Mouse (Mus musculus) MEL (cell line): ENCODE measurements at regions not wholly inside any gene's neighbourhood (a gene's known extent, or its start where the extent isn't known, plus 50 kb on each side); places are given as distances from the start of the nearest gene placed in this dataset.

Source experiments
- DNase-seq: peaks from one replicate; pipeline ENCODE4 v3.0.0; 2011; ENCODE audit warnings: low read depth, low spot score
- H3K27ac ChIP-seq: 2 replicates; pipeline ENCODE4 v1.5.1; 2012; ENCODE audit warnings: low read depth, mild to moderate bottlenecking, control low read depth, low read length, moderate library complexity; ENCODE audit not compliant: control insufficient read depth
- H3K27me3 ChIP-seq, 2 experiments: fragments of 150-350 bp in 1 of 2; sonication (generic) in 1 of 2; 2 replicates each; pipeline ENCODE4 v1.6.1; 2012; ENCODE audit warnings: low read length in 2 of 2, mild to moderate bottlenecking in 2 of 2, improper control_type of control experiment in 1 of 2, moderate library complexity in 1 of 2; ENCODE audit not compliant: insufficient read depth in 2 of 2, control insufficient read depth in 1 of 2
- H3K36me3 ChIP-seq, 2 experiments: 2 replicates each; pipeline ENCODE4 v1.6.1; 2012 to 2014; ENCODE audit warnings: low read length in 2 of 2, improper control_type of control experiment in 1 of 2, inconsistent platforms in 1 of 2, mild to moderate bottlenecking in 1 of 2; ENCODE audit not compliant: insufficient read depth in 2 of 2, control insufficient read depth in 1 of 2
- H3K4me1 ChIP-seq, 2 experiments: fragments of 150-350 bp in 1 of 2; sonication (generic) in 1 of 2; 2 replicates each; pipeline ENCODE4 v1.6.1; 2012; ENCODE audit warnings: low read length in 2 of 2, improper control_type of control experiment in 1 of 2, mild to moderate bottlenecking in 1 of 2; ENCODE audit not compliant: insufficient read depth in 2 of 2, control insufficient read depth in 1 of 2
- H3K4me3 ChIP-seq, 2 experiments: fragments of 150-350 bp in 1 of 2; sonication (generic) in 1 of 2; 2 replicates each; pipeline ENCODE4 v1.5.1; 2012; ENCODE audit warnings: low read depth in 2 of 2, low read length in 2 of 2, mild to moderate bottlenecking in 2 of 2, moderate library complexity in 2 of 2, control low read depth in 1 of 2, improper control_type of control experiment in 1 of 2; ENCODE audit not compliant: control insufficient read depth in 1 of 2, insufficient read depth in 1 of 2
- H3K79me2 ChIP-seq: 2 replicates; pipeline ENCODE4 v1.6.1; 2012; ENCODE audit warnings: mild to moderate bottlenecking, low read length, moderate library complexity; ENCODE audit not compliant: control insufficient read depth, poor library complexity, insufficient read depth
- H3K9ac ChIP-seq: 2 replicates; pipeline ENCODE4 v1.6.1; 2012; ENCODE audit warnings: low read depth, mild to moderate bottlenecking, control low read depth, low read length, moderate library complexity; ENCODE audit not compliant: control insufficient read depth, poor library complexity, severe bottlenecking
- H3K9me3 ChIP-seq: fragments of 150-350 bp; sonication (generic); replicated peaks from 2 replicates; pipeline ENCODE4 v1.6.1; 2012; ENCODE audit warnings: mild to moderate bottlenecking, low read length, improper control_type of control experiment, moderate library complexity; ENCODE audit not compliant: insufficient read depth
- CHD1 ChIP-seq: IDR thresholded peaks from 2 replicates; pipeline ENCODE4 v1.6.1; 2012; ENCODE audit warnings: low read depth, mild to moderate bottlenecking, inconsistent platforms, low read length, improper control_type of control experiment
- CTCF ChIP-seq, 3 experiments: IDR thresholded peaks in 2 of 3; conservative IDR thresholded peaks in 1 of 3; 2 replicates each; pipeline ENCODE4 v1.5.1; 2011 to 2012; ENCODE audit warnings: low read length in 3 of 3, low read depth in 2 of 3, mild to moderate bottlenecking in 2 of 3, improper control_type of control experiment in 1 of 3, inconsistent platforms in 1 of 3, mixed read lengths in 1 of 3, moderate library complexity in 1 of 3; ENCODE audit not compliant: control insufficient read depth in 1 of 3, insufficient read depth in 1 of 3, poor library complexity in 1 of 3, severe bottlenecking in 1 of 3
- E2F4 ChIP-seq: IDR thresholded peaks from 2 replicates; pipeline ENCODE4 v1.6.1; 2011; ENCODE audit warnings: low read depth, low read length, improper control_type of control experiment, borderline replicate concordance
- ELF1 ChIP-seq: IDR thresholded peaks from 2 replicates; pipeline ENCODE4 v1.6.1; 2014; ENCODE audit warnings: low read depth, mild to moderate bottlenecking, inconsistent platforms, low read length, improper control_type of control experiment, moderate library complexity
- EP300 ChIP-seq, 2 experiments: IDR thresholded peaks; 2 replicates each; pipeline ENCODE4 v1.6.1; 2011; ENCODE audit warnings: improper control_type of control experiment in 2 of 2, low read length in 2 of 2, low read depth in 1 of 2, mild to moderate bottlenecking in 1 of 2
- GABPA ChIP-seq: IDR thresholded peaks from 2 replicates; pipeline ENCODE4 v1.6.1; 2012; ENCODE audit warnings: low read depth, mild to moderate bottlenecking, inconsistent platforms, low read length, improper control_type of control experiment, moderate library complexity
- GATA1 ChIP-seq: IDR thresholded peaks from 2 replicates; pipeline ENCODE4 v1.6.1; 2011; ENCODE audit warnings: low read depth, low read length, improper control_type of control experiment
- KAT2A ChIP-seq: conservative IDR thresholded peaks from 2 replicates; pipeline ENCODE4 v1.6.1; 2012; ENCODE audit warnings: low read depth, low read length, improper control_type of control experiment, inconsistent platforms
- MAFK ChIP-seq: IDR thresholded peaks from 2 replicates; pipeline ENCODE4 v1.6.1; 2011; ENCODE audit warnings: low read depth, mild to moderate bottlenecking, low read length, improper control_type of control experiment, borderline replicate concordance
- MAZ ChIP-seq: IDR thresholded peaks from 2 replicates; pipeline ENCODE4 v1.6.1; 2012; ENCODE audit warnings: low read depth, mild to moderate bottlenecking, inconsistent platforms, low read length, improper control_type of control experiment
- MEF2A ChIP-seq: IDR thresholded peaks from 2 replicates; pipeline ENCODE4 v1.6.1; 2014; ENCODE audit warnings: low read depth, mild to moderate bottlenecking, inconsistent platforms, low read length, improper control_type of control experiment; ENCODE audit not compliant: poor library complexity, insufficient replicate concordance, severe bottlenecking; ENCODE audit errors: extremely low read depth
- MYB ChIP-seq: IDR thresholded peaks from 2 replicates; pipeline ENCODE4 v1.6.1; 2011; ENCODE audit warnings: mild to moderate bottlenecking, low read depth, low read length, improper control_type of control experiment
- MYC ChIP-seq: IDR thresholded peaks from 2 replicates; pipeline ENCODE4 v1.6.1; 2011; ENCODE audit warnings: low read depth, mild to moderate bottlenecking, low read length, improper control_type of control experiment, moderate library complexity
- POLR2A ChIP-seq, 2 experiments: IDR thresholded peaks; 2 replicates each; pipeline ENCODE4 v1.6.1; 2011 to 2012; ENCODE audit warnings: low read length in 2 of 2, mild to moderate bottlenecking in 2 of 2, control low read depth in 1 of 2, improper control_type of control experiment in 1 of 2, low read depth in 1 of 2, moderate library complexity in 1 of 2; ENCODE audit not compliant: control insufficient read depth in 1 of 2, insufficient read depth in 1 of 2, poor library complexity in 1 of 2
- RAD21 ChIP-seq: IDR thresholded peaks from 2 replicates; pipeline ENCODE4 v1.6.1; 2011; ENCODE audit warnings: mild to moderate bottlenecking, low read depth, low read length, improper control_type of control experiment
- TBP ChIP-seq: IDR thresholded peaks from 2 replicates; pipeline ENCODE4 v1.8.0; 2011; ENCODE audit warnings: low read depth, low read length, improper control_type of control experiment
- TCF12 ChIP-seq: IDR thresholded peaks from 2 replicates; pipeline ENCODE4 v1.6.1; 2014; ENCODE audit warnings: low read depth, mild to moderate bottlenecking, inconsistent platforms, low read length, improper control_type of control experiment, moderate library complexity
- ZC3H11A ChIP-seq: IDR thresholded peaks from 2 replicates; pipeline ENCODE4 v1.6.1; 2012; ENCODE audit warnings: low read depth, mild to moderate bottlenecking, inconsistent platforms, low read length, improper control_type of control experiment
- ZKSCAN1 ChIP-seq: IDR thresholded peaks from 2 replicates; pipeline ENCODE4 v1.6.1; 2012; ENCODE audit warnings: low read depth, mild to moderate bottlenecking, inconsistent platforms, low read length, improper control_type of control experiment, moderate library complexity
- ZMIZ1 ChIP-seq: IDR thresholded peaks from 2 replicates; pipeline ENCODE4 v1.6.1; 2012; ENCODE audit warnings: low read depth, mild to moderate bottlenecking, inconsistent platforms, low read length, improper control_type of control experiment, moderate library complexity
- ZNF384 ChIP-seq: IDR thresholded peaks from 2 replicates; pipeline ENCODE4 v1.6.1; 2012; ENCODE audit warnings: low read depth, mild to moderate bottlenecking, inconsistent platforms, low read length, improper control_type of control experiment

GRCm38 (mm10) chr1:33044388-33044787 lies 497.3 kb upstream of the Gm5415 start:
- no peaks in the 10 kb centered on the region for H3K79me2 ChIP-seq
- no peak overlapping the region for H3K9ac ChIP-seq
- no peaks in the 10 kb centered on the region for H3K36me3 ChIP-seq
- no peak overlapping the region for H3K27ac ChIP-seq
- H3K9me3 ChIP-seq: no peaks in the 10 kb centered on the region
- H3K27me3 ChIP-seq: no peaks in the 10 kb centered on the region
- H3K4me1 ChIP-seq: no peaks in the 10 kb centered on the region
- TF ChIP-seq GABPA: no peak
- TF ChIP-seq ZNF384: no peak
- TF ChIP-seq MAFK: no peak
- TF ChIP-seq ZMIZ1: no peak
- no peak for TF ChIP-seq MAZ
- no peak for TF ChIP-seq KAT2A
- TF ChIP-seq CTCF (IDR thresholded peaks at IDR 0.05 in 2 of 3, conservative IDR thresholded peaks at IDR 0.05 in 1 of 3; ENCODE audit: control insufficient read depth in 1 of 3, insufficient read depth in 1 of 3, low read depth in 2 of 3, low read length in 3 of 3, poor library complexity in 1 of 3, severe bottlenecking in 1 of 3): no peak
- no peak for TF ChIP-seq ZC3H11A
- no peak for TF ChIP-seq EP300 (IDR thresholded peaks at IDR 0.05; ENCODE audit: low read depth in 1 of 2, low read length in 2 of 2)
- TF ChIP-seq TCF12: no peak
- TF ChIP-seq ELF1: no peak
- no peak for TF ChIP-seq ZKSCAN1
- no peak for TF ChIP-seq MYB
- no peak for TF ChIP-seq TBP
- no peak for TF ChIP-seq GATA1
- no peak for TF ChIP-seq E2F4
- TF ChIP-seq RAD21: no peak
- no peak for TF ChIP-seq CHD1
- no peak for TF ChIP-seq POLR2A (IDR thresholded peaks at IDR 0.05; ENCODE audit: control insufficient read depth in 1 of 2, insufficient read depth in 1 of 2, low read depth in 1 of 2, low read length in 2 of 2, poor library complexity in 1 of 2)
- DNase-seq: no peak
- no peak overlapping the region for H3K4me3 ChIP-seq

DNA sequence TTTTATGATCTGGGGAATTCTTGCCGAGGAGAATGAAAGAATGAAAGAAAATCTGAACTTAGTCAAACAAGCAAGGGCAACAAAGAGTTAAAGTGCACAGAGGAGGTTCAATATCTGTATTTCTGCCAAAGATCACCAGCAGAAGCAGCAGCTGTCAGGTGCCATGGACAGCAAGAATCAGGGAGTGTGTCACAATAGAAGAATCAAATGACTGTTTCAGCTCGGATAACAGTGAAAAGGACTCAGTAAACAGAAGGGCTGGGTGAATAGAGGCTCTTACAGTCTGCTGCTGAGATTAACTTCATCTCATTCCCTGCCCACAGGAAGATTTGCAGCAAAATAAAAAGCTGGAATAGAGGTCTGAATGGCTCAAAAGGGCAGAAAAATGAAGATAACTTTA lies 495.3 kb upstream of the Gm5415 start:
- H3K9me3 ChIP-seq: no peaks in the 10 kb centered on the region
- TF ChIP-seq MEF2A (no peak), MYC (no peak), MYB (no peak)
- H3K27ac ChIP-seq: no peak overlapping the region
- no peaks in the 10 kb centered on the region for H3K79me2 ChIP-seq
- H3K36me3 ChIP-seq: no peaks in the 10 kb centered on the region
- H3K9ac ChIP-seq: no peak overlapping the region
- H3K27me3 ChIP-seq: no peaks in the 10 kb centered on the region
- no peak for DNase-seq
- no peak overlapping the region for H3K4me3 ChIP-seq
- H3K4me1 ChIP-seq: no peaks in the 10 kb centered on the region
